Mouse (Mus musculus): Measurements from ENCODE around the gene Cds2. TPM values are rescaled to one million over a fixed set of nuclear protein-coding genes. Genes with fewer than 3 reads are reported as not detected.
"Not testable (repeated sequence)": the region's sequence is repeated elsewhere in the genome, so short reads cannot be mapped to it uniquely, and the experiment has no call there.

Cds2 gene
- polyA plus RNA-seq, 1 experiment = 74.3 TPM

DNA sequence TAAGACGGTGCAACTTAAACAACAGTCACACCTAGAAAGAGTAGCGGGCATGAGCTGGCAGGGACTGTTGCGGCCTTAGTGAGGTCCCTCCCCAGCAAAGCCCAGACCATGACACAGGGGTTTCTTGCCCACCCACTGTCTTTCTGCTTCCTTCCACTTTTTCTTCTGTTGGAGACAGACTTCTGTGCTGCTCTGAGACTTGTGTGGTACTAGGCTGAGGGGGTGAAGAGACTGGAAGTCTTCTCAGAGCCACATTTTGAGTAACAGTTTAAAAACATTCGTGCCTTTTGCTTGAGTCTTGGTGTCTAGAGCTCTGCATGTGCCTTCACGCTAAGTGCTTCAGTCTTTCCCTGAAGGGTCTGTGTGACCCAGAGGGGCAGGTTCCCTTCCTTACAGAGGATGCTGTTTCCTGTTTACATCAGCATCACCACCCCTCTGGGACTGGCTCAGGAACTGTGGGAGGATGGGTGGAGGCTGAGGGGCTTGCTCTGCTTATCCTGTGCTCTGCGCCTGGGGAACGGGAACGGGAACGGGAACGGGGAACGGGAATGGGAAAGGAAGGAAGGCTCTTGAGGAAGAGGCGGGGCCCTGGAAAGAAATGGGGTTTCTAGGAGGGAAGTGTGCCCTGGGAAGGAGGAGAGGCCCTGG, 21.7 kb downstream of the Cds2 start:
- peaks cover 6% of the 10 kb centered on the region for H3K4me1 ChIP-seq (ENCODE audit: control insufficient read depth, insufficient read depth, low read length)
- no peaks in the 10 kb centered on the region for H3K27me3 ChIP-seq (ENCODE audit: control insufficient read depth, insufficient read depth, low read length, poor library complexity, severe bottlenecking)
- H3K9ac ChIP-seq (ENCODE audit: low read depth, poor library complexity, severe bottlenecking) = 0 out of 2 replicates have a peak overlapping the region, but pooled peaks have one; percentile 48
- TF ChIP-seq POLR2A (IDR thresholded peaks at IDR 0.05; ENCODE audit: insufficient read depth, low read length) (no peak), CTCF (IDR thresholded peaks at IDR 0.05; ENCODE audit: low read depth, low read length) (no peak)
- peak overlapping the region; percentile 78 for H3K27ac ChIP-seq (ENCODE audit: insufficient read depth, low read length)
- no peaks in the 10 kb centered on the region for H3K9me3 ChIP-seq (replicated peaks; ENCODE audit: control insufficient read depth, insufficient read depth, low read length, poor library complexity, severe bottlenecking)
- no peaks in the 10 kb centered on the region for H3K36me3 ChIP-seq (ENCODE audit: control insufficient read depth, insufficient read depth, low read length, poor library complexity, severe bottlenecking)
- H3K4me3 ChIP-seq (ENCODE audit: low read depth, low read length) = peak overlapping the region; percentile 0; the same call in 1 of the 2 replicates

DNA sequence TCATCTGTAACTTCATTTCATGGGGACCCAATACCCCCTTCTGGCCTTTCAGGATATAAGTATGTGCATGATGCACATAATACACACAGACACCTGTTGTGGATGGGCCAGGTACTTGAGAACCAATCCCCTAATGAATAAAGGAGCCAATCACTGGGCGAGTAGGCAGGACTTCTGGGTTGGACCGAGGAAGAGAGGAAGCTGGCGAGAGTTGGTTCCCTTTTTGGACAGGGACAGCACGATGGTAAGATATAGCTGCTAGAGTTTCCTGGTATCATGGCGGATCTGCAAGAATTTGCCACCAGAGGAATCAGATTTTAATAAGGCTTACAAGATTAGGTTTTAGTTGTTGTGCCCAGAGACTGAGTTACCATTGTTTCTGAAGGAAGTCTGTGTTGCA, 22.8 kb downstream of the Cds2 start:
- not testable (repeated sequence) for H3K27me3 ChIP-seq (ENCODE audit: control insufficient read depth, insufficient read depth, low read length, poor library complexity, severe bottlenecking); H3K4me1 ChIP-seq (ENCODE audit: control insufficient read depth, insufficient read depth, low read length); H3K36me3 ChIP-seq (ENCODE audit: control insufficient read depth, insufficient read depth, low read length, poor library complexity, severe bottlenecking); H3K9ac ChIP-seq (ENCODE audit: low read depth, poor library complexity, severe bottlenecking); H3K9me3 ChIP-seq (replicated peaks; ENCODE audit: control insufficient read depth, insufficient read depth, low read length, poor library complexity, severe bottlenecking); H3K4me3 ChIP-seq (ENCODE audit: low read depth, low read length)
- peak overlapping the region; percentile 78 for H3K27ac ChIP-seq (ENCODE audit: insufficient read depth, low read length)

DNA sequence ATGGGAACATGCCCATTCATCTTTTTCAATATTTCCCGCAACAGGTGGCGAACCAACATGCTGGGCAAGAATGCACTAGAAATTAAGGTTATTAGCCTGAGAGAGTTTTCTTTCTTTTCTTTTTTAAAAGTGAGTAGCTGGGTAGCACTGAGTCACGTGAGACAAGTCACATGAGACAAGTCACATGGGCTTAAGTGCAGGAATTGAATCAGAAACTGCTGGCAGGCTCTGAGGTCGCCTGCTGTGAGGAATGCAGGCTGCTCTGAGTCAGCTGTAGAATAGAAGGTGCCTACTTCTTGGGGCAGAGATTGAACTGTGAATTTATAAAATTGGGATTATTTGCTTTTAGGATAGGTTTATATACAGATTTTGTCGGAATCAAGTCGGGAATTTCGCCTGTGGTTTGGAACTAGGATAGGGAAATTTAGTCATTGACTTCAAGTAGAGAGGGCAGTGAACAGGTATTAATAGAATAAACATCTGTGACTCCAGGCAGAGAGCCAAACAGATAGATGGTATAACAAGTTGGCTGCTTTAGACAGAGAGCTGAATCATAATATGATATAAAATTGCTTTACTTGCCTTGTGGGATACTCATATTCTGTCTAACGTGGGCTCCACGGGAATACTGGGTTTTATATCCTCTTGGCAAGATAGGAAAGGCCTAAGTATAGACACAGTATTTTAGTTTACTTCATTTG, 23.6 kb downstream of the Cds2 start:
- peak overlapping the region; percentile 81 for H3K27ac ChIP-seq (ENCODE audit: insufficient read depth, low read length)
- no peaks in the 10 kb centered on the region for H3K27me3 ChIP-seq (ENCODE audit: control insufficient read depth, insufficient read depth, low read length, poor library complexity, severe bottlenecking)
- TF ChIP-seq EP300 (IDR thresholded peaks at IDR 0.05; ENCODE audit: insufficient read depth, low read depth, low read length) (peak; percentile 46; the same call in 1 of the 2 replicates), CTCF (IDR thresholded peaks at IDR 0.05; ENCODE audit: low read depth, low read length) (no peak)
- no peaks in the 10 kb centered on the region for H3K9me3 ChIP-seq (replicated peaks; ENCODE audit: control insufficient read depth, insufficient read depth, low read length, poor library complexity, severe bottlenecking)
- H3K36me3 ChIP-seq (ENCODE audit: control insufficient read depth, insufficient read depth, low read length, poor library complexity, severe bottlenecking) = no peaks in the 10 kb centered on the region
- peak overlapping the region; percentile 74 for H3K9ac ChIP-seq (ENCODE audit: low read depth, poor library complexity, severe bottlenecking)
- peak overlapping the region; percentile 53 for H3K4me3 ChIP-seq (ENCODE audit: low read depth, low read length)
- H3K4me1 ChIP-seq (ENCODE audit: control insufficient read depth, insufficient read depth, low read length) = peaks cover 5% of the 10 kb centered on the region

DNA sequence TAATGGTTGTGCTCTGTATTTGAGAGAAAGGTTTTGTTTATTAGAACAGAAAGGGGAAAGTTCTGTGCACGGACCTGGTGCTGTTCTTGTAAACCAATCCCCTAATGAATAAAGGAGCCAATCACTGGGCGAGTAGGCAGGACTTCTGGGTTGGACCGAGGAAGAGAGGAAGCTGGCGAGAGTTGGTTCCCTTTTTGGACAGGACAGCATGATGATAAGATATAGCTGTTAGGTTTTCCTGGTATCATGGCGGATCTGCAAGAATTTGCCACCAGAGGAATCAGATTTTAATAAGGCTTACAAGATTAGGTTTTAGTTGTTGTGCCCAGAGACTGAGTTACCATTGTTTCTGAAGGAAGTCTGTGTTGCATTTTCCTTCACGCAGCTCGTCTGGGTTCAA, 26.3 kb downstream of the Cds2 start:
- not testable (repeated sequence) for H3K9ac ChIP-seq (ENCODE audit: low read depth, poor library complexity, severe bottlenecking); H3K27me3 ChIP-seq (ENCODE audit: control insufficient read depth, insufficient read depth, low read length, poor library complexity, severe bottlenecking); H3K36me3 ChIP-seq (ENCODE audit: control insufficient read depth, insufficient read depth, low read length, poor library complexity, severe bottlenecking); H3K9me3 ChIP-seq (replicated peaks; ENCODE audit: control insufficient read depth, insufficient read depth, low read length, poor library complexity, severe bottlenecking); H3K4me3 ChIP-seq (ENCODE audit: low read depth, low read length); H3K27ac ChIP-seq (ENCODE audit: insufficient read depth, low read length); H3K4me1 ChIP-seq (ENCODE audit: control insufficient read depth, insufficient read depth, low read length)

DNA sequence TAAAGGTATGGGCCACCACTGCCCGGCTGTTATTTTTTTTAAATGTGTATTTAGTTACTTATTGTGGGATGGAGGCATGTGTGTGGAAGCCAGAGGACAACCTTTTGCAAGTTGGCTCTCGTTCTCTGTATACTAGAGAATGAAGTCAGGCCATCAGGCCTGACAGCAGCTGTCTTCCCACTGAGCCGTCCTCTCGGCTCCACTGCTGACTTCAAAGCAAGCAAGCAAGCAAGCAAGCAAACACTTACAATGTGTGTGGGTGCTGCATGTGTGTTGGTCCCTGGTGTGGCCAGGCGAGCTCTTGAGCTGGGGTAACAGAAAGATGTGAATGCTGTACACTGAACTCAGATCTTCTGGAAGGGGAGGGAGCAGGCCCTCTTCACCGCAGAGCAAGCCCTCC, 27.9 kb downstream of the Cds2 start:
- Histone ChIP-seq H3K9ac (ENCODE audit: low read depth, poor library complexity, severe bottlenecking) (no peak overlapping the region), H3K4me3 (ENCODE audit: low read depth, low read length) (no peak overlapping the region), H3K9me3 (replicated peaks; ENCODE audit: control insufficient read depth, insufficient read depth, low read length, poor library complexity, severe bottlenecking) (no peaks in the 10 kb centered on the region), H3K36me3 (ENCODE audit: control insufficient read depth, insufficient read depth, low read length, poor library complexity, severe bottlenecking) (peaks cover 12% of the 10 kb centered on the region), H3K27ac (ENCODE audit: insufficient read depth, low read length) (no peak overlapping the region), H3K27me3 (ENCODE audit: control insufficient read depth, insufficient read depth, low read length, poor library complexity, severe bottlenecking) (no peaks in the 10 kb centered on the region), H3K4me1 (ENCODE audit: control insufficient read depth, insufficient read depth, low read length) (no peaks in the 10 kb centered on the region)
- TF ChIP-seq CTCF (IDR thresholded peaks at IDR 0.05; ENCODE audit: low read depth, low read length) = no peak
- no peak for TF ChIP-seq EP300 (IDR thresholded peaks at IDR 0.05; ENCODE audit: insufficient read depth, low read depth, low read length)
- no peak for TF ChIP-seq POLR2A (IDR thresholded peaks at IDR 0.05; ENCODE audit: insufficient read depth, low read length)

DNA sequence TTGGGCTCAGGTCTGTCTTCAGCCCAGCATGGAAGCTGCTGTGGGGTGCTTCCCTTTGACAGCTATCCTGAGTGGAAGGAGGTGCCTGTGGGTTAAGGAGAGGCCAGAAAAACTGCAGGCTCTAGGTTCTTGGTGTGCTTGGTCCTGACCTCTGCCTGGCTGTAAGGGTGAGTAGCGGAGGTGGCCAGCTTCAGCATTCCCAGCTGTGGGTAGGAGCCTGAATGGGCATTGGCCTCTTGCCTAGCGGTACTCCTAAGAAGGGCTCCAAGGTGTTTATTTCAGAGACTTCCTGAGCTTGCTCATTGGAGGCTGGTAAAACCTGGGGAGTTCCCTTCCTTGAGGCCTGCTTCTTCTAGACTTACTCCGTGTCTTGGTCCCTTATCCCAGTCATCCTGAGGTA, 28.3 kb downstream of the Cds2 start:
- Histone ChIP-seq H3K27ac (ENCODE audit: insufficient read depth, low read length) (no peak overlapping the region), H3K27me3 (ENCODE audit: control insufficient read depth, insufficient read depth, low read length, poor library complexity, severe bottlenecking) (no peaks in the 10 kb centered on the region), H3K4me1 (ENCODE audit: control insufficient read depth, insufficient read depth, low read length) (no peaks in the 10 kb centered on the region), H3K9ac (ENCODE audit: low read depth, poor library complexity, severe bottlenecking) (no peak overlapping the region), H3K9me3 (replicated peaks; ENCODE audit: control insufficient read depth, insufficient read depth, low read length, poor library complexity, severe bottlenecking) (no peaks in the 10 kb centered on the region), H3K36me3 (ENCODE audit: control insufficient read depth, insufficient read depth, low read length, poor library complexity, severe bottlenecking) (peaks cover 12% of the 10 kb centered on the region), H3K4me3 (ENCODE audit: low read depth, low read length) (no peak overlapping the region)
- TF ChIP-seq EP300 (IDR thresholded peaks at IDR 0.05; ENCODE audit: insufficient read depth, low read depth, low read length) = no peak
- no peak for TF ChIP-seq POLR2A (IDR thresholded peaks at IDR 0.05; ENCODE audit: insufficient read depth, low read length)
- TF ChIP-seq CTCF (IDR thresholded peaks at IDR 0.05; ENCODE audit: low read depth, low read length) = no peak

All from ES-Bruce4 (cell line).